Mouse (Mus musculus): ENCODE measurements around the gene Slain2.

GRCm38 (mm10) chr5:72907402-72907801 lies 6.7 kb upstream of the Slain2 start:
- TF ChIP-seq EP300 (IDR thresholded peaks at IDR 0.05; ENCODE audit: insufficient read depth, low read depth, low read length): no peak
- no peak for TF ChIP-seq CTCF (IDR thresholded peaks at IDR 0.05)
